Comparison of ENCODE assay signal across 9 mouse cellular contexts in genomic region chr10:61466242-61466641, GRCm38 (mm10). TPM values are rescaled to one million over a fixed set of nuclear protein-coding genes. Genes with fewer than 3 reads are reported as not detected.
DNase-seq lines count a peak whose midpoint lies in the region; ATAC-seq and TF ChIP-seq lines count a peak whose summit lies in the region.
"Had no signal": no experiment of that assay in that cellular context is flagged by ENCODE, and none has a peak within 500 bp of the region (broad histone marks: within the 10 kb centered on the region; RNA-seq: fewer than 3 reads in every experiment).

No protein-coding gene starts in this region.

- no peak overlapping the region for H3K9ac ChIP-seq in midbrain, postnatal 0 days (replicated peaks; ENCODE audit: low read length, poor library complexity, severe bottlenecking)
- H3K9ac ChIP-seq in midbrain, embryonic 13.5 days (replicated peaks) = no peak overlapping the region
- H3K9ac ChIP-seq in forebrain, embryonic 11.5 days (ENCODE audit: low read length) = no peak overlapping the region

- 67% methylated on average over 8 of the region's 8 CpGs for WGBS in midbrain, postnatal 0 days
- WGBS in midbrain, embryonic 13.5 days = 70% methylated on average over 8 of the region's 8 CpGs
- WGBS in forebrain, embryonic 11.5 days = 70% methylated on average over 8 of the region's 8 CpGs

- no peaks in the 10 kb centered on the region for H3K27me3 ChIP-seq in midbrain, postnatal 0 days (ENCODE audit: insufficient read depth, low read length)
- H3K27me3 ChIP-seq in midbrain, embryonic 13.5 days = no peaks in the 10 kb centered on the region
- no peaks in the 10 kb centered on the region for H3K27me3 ChIP-seq in forebrain, embryonic 11.5 days (ENCODE audit: control insufficient read depth, insufficient read depth, low read length)

- TF ChIP-seq CTCF in midbrain, postnatal 0 days (IDR thresholded peaks at IDR 0.05) = peak; percentile 41; the same call in 1 of the 2 replicates

- H3K36me3 ChIP-seq in midbrain, postnatal 0 days (ENCODE audit: insufficient read depth, low read length) = no peaks in the 10 kb centered on the region
- no peaks in the 10 kb centered on the region for H3K36me3 ChIP-seq in midbrain, embryonic 13.5 days
- no peaks in the 10 kb centered on the region for H3K36me3 ChIP-seq in forebrain, embryonic 11.5 days (ENCODE audit: control insufficient read depth, insufficient read depth, low read length)

- no peak overlapping the region for H3K27ac ChIP-seq in midbrain, postnatal 0 days (ENCODE audit: low read depth, low read length)
- no peak overlapping the region for H3K27ac ChIP-seq in midbrain, embryonic 13.5 days
- H3K27ac ChIP-seq in forebrain, embryonic 11.5 days (ENCODE audit: low read depth, low read length) = no peak overlapping the region

- H3K4me1 ChIP-seq in midbrain, postnatal 0 days (ENCODE audit: insufficient read depth, low read length) = no peaks in the 10 kb centered on the region
- no peaks in the 10 kb centered on the region for H3K4me1 ChIP-seq in midbrain, embryonic 13.5 days (replicated peaks)
- H3K4me1 ChIP-seq in forebrain, embryonic 11.5 days (replicated peaks; ENCODE audit: control insufficient read depth, insufficient read depth, low read length) = no peaks in the 10 kb centered on the region

- no peak for ATAC-seq in midbrain, postnatal 0 days (ENCODE audit: low FRiP score)
- no peak for ATAC-seq in midbrain, embryonic 13.5 days
- no peak for ATAC-seq in forebrain, embryonic 11.5 days (replicated peaks; ENCODE audit: low FRiP score)

- no peak overlapping the region for H3K4me3 ChIP-seq in midbrain, postnatal 0 days (ENCODE audit: low read depth, low read length)
- no peak overlapping the region for H3K4me3 ChIP-seq in midbrain, embryonic 13.5 days (replicated peaks)
- H3K4me3 ChIP-seq in forebrain, embryonic 11.5 days (ENCODE audit: low read depth, low read length) = no peak overlapping the region

- H3K9me3 ChIP-seq in midbrain, postnatal 0 days (ENCODE audit: low read length) = no peaks in the 10 kb centered on the region
- H3K9me3 ChIP-seq in midbrain, embryonic 13.5 days = no peaks in the 10 kb centered on the region
- no peaks in the 10 kb centered on the region for H3K9me3 ChIP-seq in forebrain, embryonic 11.5 days (ENCODE audit: control insufficient read depth, low read length)

- DNase-seq in adrenal gland, postnatal 14 days = peak; percentile 36
- no peak for DNase-seq in adrenal gland, postnatal 10 days
- DNase-seq in midbrain, postnatal 0 days (ENCODE audit: low spot score) = no peak
- peak; percentile 20 for DNase-seq in lung, postnatal 10 days
- DNase-seq in ovary, adult 18-20 months (ENCODE audit: low spot score) = no peak
- no peak for DNase-seq in ovary, postnatal 36 days (ENCODE audit: low spot score)
- no peak for DNase-seq in forebrain, embryonic 11.5 days (ENCODE audit: low spot score)
- DNase-seq: right cerebral cortex, postnatal 14 days had no signal

- H3K4me2 ChIP-seq in midbrain, postnatal 0 days (ENCODE audit: low read depth, low read length, poor library complexity, severe bottlenecking) = no peak overlapping the region
- H3K4me2 ChIP-seq in midbrain, embryonic 13.5 days (replicated peaks) = no peak overlapping the region
- H3K4me2 ChIP-seq in forebrain, embryonic 11.5 days (ENCODE audit: low read depth, low read length, severe bottlenecking) = no peak overlapping the region

RNA-seq across cellular contexts. Expression of gene Lrrc20, which starts 9.4 kb away (rescaled TPM):
- total RNA-seq in adrenal gland, postnatal 14 days (2021) = 11.7 and 15.5 TPM in 2 replicates
- 10 to 100 TPM; 10.8 to 13.6 TPM for total RNA-seq in adrenal gland, postnatal 10 days (2021)
- total RNA-seq in midbrain, postnatal 0 days (2014; rRNA removed) = 11.2 and 15.5 TPM in 2 replicates
- polyA plus RNA-seq in midbrain, postnatal 0 days (2015; fragmentation: Nextera tagmentation; extraction: Ambion mirVana) = 8.1 and 8.3 TPM in 2 replicates
- polyA plus RNA-seq in midbrain, embryonic 13.5 days (2015; fragmentation: Nextera tagmentation; extraction: Ambion mirVana) = 15.6 and 15.9 TPM in 2 replicates
- polyA plus RNA-seq in forebrain, embryonic 11.5 days (2014; fragmentation: Nextera tagmentation; extraction: Ambion mirVana) = 14.6 and 15.0 TPM in 2 replicates

RNA-seq across cellular contexts. Expression of gene Eif4ebp2, which starts 13.8 kb away (rescaled TPM):
- total RNA-seq in adrenal gland, postnatal 14 days (2021) = 109 and 114 TPM in 2 replicates
- total RNA-seq in adrenal gland, postnatal 10 days (2021) = 100 to 1,000 TPM; 116 to 127 TPM
- total RNA-seq in midbrain, postnatal 0 days (2014; rRNA removed) = 14.2 and 18.5 TPM in 2 replicates
- 24.9 and 27.0 TPM in 2 replicates for polyA plus RNA-seq in midbrain, postnatal 0 days (2015; fragmentation: Nextera tagmentation; extraction: Ambion mirVana)
- polyA plus RNA-seq in midbrain, embryonic 13.5 days (2015; fragmentation: Nextera tagmentation; extraction: Ambion mirVana) = 75.5 and 83.2 TPM in 2 replicates
- 41.5 and 50.8 TPM in 2 replicates for polyA plus RNA-seq in forebrain, embryonic 11.5 days (2014; fragmentation: Nextera tagmentation; extraction: Ambion mirVana)

RNA-seq across cellular contexts. Expression of gene Nodal, which starts 48.5 kb away (rescaled TPM):
- total RNA-seq in adrenal gland, postnatal 14 days (2021) = not detected in 2 replicates
- under 1 TPM in 1 of 2 experiments, not detected in 1; 0.36 TPM for total RNA-seq in adrenal gland, postnatal 10 days (2021)
- 0.38 and 0.47 TPM in 2 replicates for total RNA-seq in midbrain, postnatal 0 days (2014; rRNA removed)
- 0.26 and 0.37 TPM in 2 replicates for polyA plus RNA-seq in midbrain, postnatal 0 days (2015; fragmentation: Nextera tagmentation; extraction: Ambion mirVana)
- polyA plus RNA-seq in midbrain, embryonic 13.5 days (2015; fragmentation: Nextera tagmentation; extraction: Ambion mirVana) = not detected in 2 replicates
- polyA plus RNA-seq in forebrain, embryonic 11.5 days (2014; fragmentation: Nextera tagmentation; extraction: Ambion mirVana) = not detected in 2 replicates

Comparison
In these comparisons a context has a peak if more than half of its experiments do, and no peak if none do; other contexts are left out.
1. DNase-seq: peak in adrenal gland, postnatal 14 days (single experiment) and lung, postnatal 10 days (single experiment); none in adrenal gland, postnatal 10 days (single experiment), midbrain, postnatal 0 days (single experiment), ovary, adult 18-20 months (single experiment), ovary, postnatal 36 days (single experiment) and forebrain, embryonic 11.5 days (single experiment).